Mouse (Mus musculus) lung, postnatal 0 days (tissue): ENCODE measurements at regions not wholly inside any gene's neighbourhood (a gene's known extent, or its start where the extent isn't known, plus 50 kb on each side); places are given as distances from the start of the nearest gene placed in this dataset.

Experiments used
- ATAC-seq: fragments of 200-750 bp; cut with Nextera tagmentation; 2 replicates; pipeline ENCODE4 v1.8.0; 2017; ENCODE audit warnings: moderate library complexity
- DNase-seq: peaks from one replicate; pipeline ENCODE4 v3.0.0-alpha.2; 2016; ENCODE audit warnings: low spot score
- H3K27ac ChIP-seq: fragments of 300-500 bp; sonication (generic); 2 replicates; pipeline ENCODE4 v1.5.1; 2014; ENCODE audit warnings: antibody characterized with exemption, mild to moderate bottlenecking, low read length, mixed read lengths
- H3K27me3 ChIP-seq: fragments of 300-500 bp; sonication (generic); replicated peaks from 2 replicates; pipeline ENCODE4 v1.6.1; 2014; ENCODE audit warnings: low read length, mixed read lengths; ENCODE audit not compliant: insufficient read depth
- H3K36me3 ChIP-seq: fragments of 300-500 bp; sonication (generic); 2 replicates; pipeline ENCODE4 v1.6.1; 2014; ENCODE audit warnings: low read length, mixed read lengths; ENCODE audit not compliant: insufficient read depth
- H3K4me1 ChIP-seq: fragments of 300-500 bp; sonication (generic); 2 replicates; pipeline ENCODE4 v1.6.1; 2014; ENCODE audit warnings: antibody characterized with exemption, low read depth, low read length, mixed read lengths; ENCODE audit not compliant: insufficient read depth
- H3K4me2 ChIP-seq: fragments of 300-500 bp; sonication (generic); replicated peaks from 2 replicates; pipeline ENCODE4 v1.6.1; 2014; ENCODE audit warnings: low read depth, mild to moderate bottlenecking, low read length, moderate library complexity, mixed read lengths
- H3K4me3 ChIP-seq: fragments of 300-500 bp; sonication (generic); 2 replicates; pipeline ENCODE4 v1.5.1; 2014; ENCODE audit warnings: low read depth, low read length
- H3K9ac ChIP-seq: fragments of 300-500 bp; sonication (generic); replicated peaks from 2 replicates; pipeline ENCODE4 v1.6.1; 2014; ENCODE audit warnings: low read depth, mild to moderate bottlenecking
- H3K9me3 ChIP-seq: fragments of 300-500 bp; sonication (generic); 2 replicates; pipeline ENCODE4 v1.6.1; 2016; ENCODE audit warnings: low read length, mixed read lengths
- CTCF ChIP-seq: IDR thresholded peaks from 2 replicates; pipeline ENCODE4 v1.5.1; 2016; ENCODE audit warnings: antibody characterized with exemption, mild to moderate bottlenecking
- EP300 ChIP-seq: IDR thresholded peaks from 2 replicates; pipeline ENCODE4 v1.6.1; 2016; ENCODE audit warnings: antibody characterized with exemption, mild to moderate bottlenecking, control low read depth
- WGBS: fragments of 180-500 bp; shearing (Covaris S2); extraction: QIAGEN DNeasy Blood & Tissue Kit; methylation state at CpG from one replicate; pipeline ENCODE4 v1.1.7; 2014; 5-methylcytosine and 5-hydroxymethylcytosine counted together

- Histone ChIP-seq H3K27ac (no peak overlapping the region), H3K4me2 (no peak overlapping the region), H3K27me3 (no peaks in the 10 kb centered on the region), H3K36me3 (no peaks in the 10 kb centered on the region), H3K4me3 (no peak overlapping the region), H3K9me3 (no peaks in the 10 kb centered on the region), H3K4me1 (no peaks in the 10 kb centered on the region; the same call in 1 of the 2 replicates), H3K9ac (no peak overlapping the region)
- ATAC-seq (no peak), DNase-seq (no peak)
- no peak for TF ChIP-seq CTCF
- TF ChIP-seq EP300 = no peak
- WGBS = 70% methylated on average over 4 of the region's 4 CpGs
Observed at GRCm38 (mm10) chr12:77786678-77787077, 407.4 kb upstream of the Gm6657 start.

- Histone ChIP-seq H3K4me1 (no peaks in the 10 kb centered on the region; the same call in 1 of the 2 replicates), H3K27me3 (no peaks in the 10 kb centered on the region), H3K27ac (no peak overlapping the region), H3K9me3 (no peaks in the 10 kb centered on the region), H3K36me3 (no peaks in the 10 kb centered on the region), H3K4me3 (no peak overlapping the region), H3K9ac (no peak overlapping the region), H3K4me2 (no peak overlapping the region)
- ATAC-seq (no peak), DNase-seq (no peak)
- WGBS = 57% methylated on average over 2 of the region's 2 CpGs
- TF ChIP-seq EP300 = no peak
- TF ChIP-seq CTCF = no peak
Observed at GRCm38 (mm10) chr12:77788273-77788672, 405.8 kb upstream of the Gm6657 start.

- no peaks in the 10 kb centered on the region for H3K36me3 ChIP-seq
- no peak overlapping the region for H3K27ac ChIP-seq
- DNase-seq (peak; percentile 47), ATAC-seq (no peak; the same call in 1 of the 2 replicates)
- 14% methylated on average over 8 of the region's 8 CpGs for WGBS
- TF ChIP-seq CTCF (peak; percentile 56), EP300 (no peak)
- no peaks in the 10 kb centered on the region for H3K27me3 ChIP-seq
- H3K9ac ChIP-seq = no peak overlapping the region
- H3K4me1 ChIP-seq = no peaks in the 10 kb centered on the region; the same call in 1 of the 2 replicates
- peak overlapping the region; percentile 25; the same call in 1 of the 2 replicates for H3K4me2 ChIP-seq
- no peak overlapping the region for H3K4me3 ChIP-seq
- H3K9me3 ChIP-seq = no peaks in the 10 kb centered on the region
Observed at GRCm38 (mm10) chr12:77789427-77789826, 404.6 kb upstream of the Gm6657 start.

GRCm38 (mm10) chr12:77789871-77790270 lies 404.2 kb upstream of the Gm6657 start:
- Histone ChIP-seq H3K4me2 (peak overlapping the region; percentile 25; the same call in 1 of the 2 replicates), H3K27ac (no peak overlapping the region), H3K4me3 (no peak overlapping the region), H3K9me3 (no peaks in the 10 kb centered on the region), H3K9ac (no peak overlapping the region), H3K27me3 (no peaks in the 10 kb centered on the region), H3K36me3 (no peaks in the 10 kb centered on the region), H3K4me1 (no peaks in the 10 kb centered on the region; the same call in 1 of the 2 replicates)
- DNase-seq (no peak), ATAC-seq (no peak)
- 31% methylated on average over 14 of the region's 14 CpGs for WGBS
- TF ChIP-seq CTCF (no peak), EP300 (no peak)

GRCm38 (mm10) chr12:77790891-77791672 lies 403.0 kb upstream of the Gm6657 start:
- Histone ChIP-seq H3K4me2 (peak overlapping the region; percentile 17), H3K27ac (no peak overlapping the region), H3K27me3 (no peaks in the 10 kb centered on the region), H3K4me1 (no peaks in the 10 kb centered on the region; the same call in 1 of the 2 replicates), H3K4me3 (0 out of 2 replicates have a peak overlapping the region, but pooled peaks have one; percentile 12), H3K9me3 (no peaks in the 10 kb centered on the region), H3K36me3 (no peaks in the 10 kb centered on the region), H3K9ac (no peak overlapping the region)
- 52% methylated on average over 13 of the region's 13 CpGs for WGBS
- ATAC-seq (peak; percentile 30), DNase-seq (peak; percentile 57)
- TF ChIP-seq CTCF (no peak), EP300 (no peak)

GRCm38 (mm10) chr12:77798516-77798915 lies 395.5 kb upstream of the Gm6657 start:
- no peaks in the 10 kb centered on the region for H3K27me3 ChIP-seq
- H3K4me1 ChIP-seq = no peaks in the 10 kb centered on the region
- H3K4me3 ChIP-seq = no peak overlapping the region
- 82% methylated on average over 4 of the region's 4 CpGs for WGBS
- no peak overlapping the region for H3K9ac ChIP-seq
- H3K27ac ChIP-seq = no peak overlapping the region
- H3K9me3 ChIP-seq = no peaks in the 10 kb centered on the region
- no peak for TF ChIP-seq CTCF
- no peak for TF ChIP-seq EP300
- DNase-seq (no peak), ATAC-seq (no peak)
- no peaks in the 10 kb centered on the region for H3K36me3 ChIP-seq
- no peak overlapping the region for H3K4me2 ChIP-seq
